Mouse (Mus musculus) bone marrow, adult 2 months (tissue): ENCODE measurements around the gene Tubg2.

Source experiments
- CTCF ChIP-seq: fragments of 200-500 bp; IDR thresholded peaks from 2 replicates; pipeline ENCODE4 v1.5.1; 2011; ENCODE audit warnings: low read length, control low read depth; ENCODE audit not compliant: control insufficient read depth, insufficient read depth
- POLR2A ChIP-seq: fragments of 200-500 bp; IDR thresholded peaks from 2 replicates; pipeline ENCODE4 v1.6.1; 2011; ENCODE audit warnings: low read depth, mild to moderate bottlenecking, control low read depth, low read length, borderline replicate concordance; ENCODE audit not compliant: control insufficient read depth

DNA sequence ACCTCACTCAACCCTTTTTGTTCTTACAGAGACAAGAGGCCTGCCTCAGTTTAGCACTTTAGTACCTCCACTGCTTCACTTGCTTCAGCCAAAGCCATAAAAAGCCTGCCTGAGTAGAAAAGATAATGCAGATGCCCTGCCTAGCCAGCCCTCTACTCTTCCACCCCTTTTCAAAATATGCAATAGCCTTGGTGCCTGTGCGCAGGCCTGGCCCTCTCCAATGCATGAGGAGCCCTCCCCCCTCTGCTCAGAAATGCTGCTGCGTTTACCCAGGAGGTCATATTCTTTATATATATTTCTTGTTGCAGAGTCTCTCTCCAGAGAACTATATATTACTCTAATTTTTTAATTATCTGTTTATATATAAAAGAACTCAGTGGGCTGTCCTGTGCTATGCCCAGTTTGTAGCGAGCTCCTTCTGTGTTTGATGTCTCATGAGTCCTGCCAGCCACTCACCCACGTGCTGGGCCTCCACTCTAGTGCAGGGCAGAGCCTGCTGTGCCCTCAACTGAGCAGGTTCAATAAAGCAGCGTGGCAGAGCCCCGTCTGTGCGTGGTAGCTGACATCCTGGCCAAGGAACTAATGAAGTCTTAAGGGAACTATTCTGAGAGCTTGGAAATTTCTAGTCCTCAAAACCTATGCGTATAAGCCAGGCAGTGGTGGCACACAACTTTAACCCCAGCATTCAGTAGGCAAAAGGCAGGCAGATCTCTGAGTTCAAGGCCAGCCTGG lies 34.6 kb downstream of the Tubg2 start:
- no peak for TF ChIP-seq CTCF
- no peak for TF ChIP-seq POLR2A
